Mouse (Mus musculus): ENCODE data around the gene Itga6.
"Not testable (repeated sequence)": the region's sequence is repeated elsewhere in the genome, so short reads cannot be mapped to it uniquely, and the experiment has no call there.

Itga6 gene

GRCm38 (mm10) chr2:71837791-71838190, 92.4 kb downstream of the Itga6 start:
- peak; percentile 76 for DNase-seq (ENCODE audit: low read depth, low spot score)

GRCm38 (mm10) chr2:71843316-71843715, 97.9 kb downstream of the Itga6 start:
- no peak for DNase-seq (ENCODE audit: low read depth, low spot score)

GRCm38 (mm10) chr2:71844906-71845305, 99.5 kb downstream of the Itga6 start:
- no peak for DNase-seq (ENCODE audit: low read depth, low spot score)

GRCm38 (mm10) chr2:71852161-71852560, 106.7 kb downstream of the Itga6 start:
- not testable (repeated sequence) for DNase-seq (ENCODE audit: low read depth, low spot score)

- DNase-seq (ENCODE audit: low read depth, low spot score), result no peak
Measured at GRCm38 (mm10) chr2:71855076-71855475, 109.7 kb downstream of the Itga6 start.

- DNase-seq (ENCODE audit: low read depth, low spot score), result no peak
Measured at GRCm38 (mm10) chr2:71863531-71864173, 118.2 kb downstream of the Itga6 start.

- no peak for DNase-seq (ENCODE audit: low read depth, low spot score)
Measured at GRCm38 (mm10) chr2:71865022-71865421, 119.6 kb downstream of the Itga6 start.

- DNase-seq (ENCODE audit: low read depth, low spot score), result no peak
Measured at GRCm38 (mm10) chr2:71865935-71866334, 120.5 kb downstream of the Itga6 start.

GRCm38 (mm10) chr2:71866565-71866964, 121.1 kb downstream of the Itga6 start:
- peak; percentile 95 for DNase-seq (ENCODE audit: low read depth, low spot score)

- DNase-seq (ENCODE audit: low read depth, low spot score), result peak; percentile 53
Measured at GRCm38 (mm10) chr2:71867019-71867418, 121.6 kb downstream of the Itga6 start.

- peak; percentile 87 for DNase-seq (ENCODE audit: low read depth, low spot score)
Measured at GRCm38 (mm10) chr2:71867480-71867879, 122.1 kb downstream of the Itga6 start.

GRCm38 (mm10) chr2:71868256-71868655, 122.8 kb downstream of the Itga6 start:
- no peak for DNase-seq (ENCODE audit: low read depth, low spot score)

- DNase-seq (ENCODE audit: low read depth, low spot score), result no peak
Measured at GRCm38 (mm10) chr2:71872141-71872540, 126.7 kb downstream of the Itga6 start.

- DNase-seq (ENCODE audit: low read depth, low spot score), result peak; percentile 98
Measured at GRCm38 (mm10) chr2:71872801-71873443, 127.5 kb downstream of the Itga6 start, which contains the start of gene Pdk1. Gene Pdk1, plus strand, starts transcription at chr2:71873224.

- DNase-seq (ENCODE audit: low read depth, low spot score), result peak; percentile 72
Measured at GRCm38 (mm10) chr2:71873474-71874322, 128.3 kb downstream of the Itga6 start.

- no peak for DNase-seq (ENCODE audit: low read depth, low spot score)
Measured at GRCm38 (mm10) chr2:71874422-71874821, 129.0 kb downstream of the Itga6 start.

- no peak for DNase-seq (ENCODE audit: low read depth, low spot score)
Measured at GRCm38 (mm10) chr2:71874836-71875235, 129.4 kb downstream of the Itga6 start.

- no peak for DNase-seq (ENCODE audit: low read depth, low spot score)
Measured at GRCm38 (mm10) chr2:71877865-71878264, 132.4 kb downstream of the Itga6 start.

- DNase-seq (ENCODE audit: low read depth, low spot score), result no peak
Measured at GRCm38 (mm10) chr2:71878441-71878840, 133.0 kb downstream of the Itga6 start.

- DNase-seq (ENCODE audit: low read depth, low spot score), result no peak
Measured at GRCm38 (mm10) chr2:71878943-71879342, 133.5 kb downstream of the Itga6 start.

GRCm38 (mm10) chr2:71882914-71883651, 137.7 kb downstream of the Itga6 start:
- DNase-seq (ENCODE audit: low read depth, low spot score), result no peak

GRCm38 (mm10) chr2:71887269-71887668, 141.9 kb downstream of the Itga6 start:
- no peak for DNase-seq (ENCODE audit: low read depth, low spot score)

All from ZHBTc4 (cell line).